Mouse (Mus musculus): Measurements from ENCODE around the gene Tedc1.

Gene Tedc1

DNA sequence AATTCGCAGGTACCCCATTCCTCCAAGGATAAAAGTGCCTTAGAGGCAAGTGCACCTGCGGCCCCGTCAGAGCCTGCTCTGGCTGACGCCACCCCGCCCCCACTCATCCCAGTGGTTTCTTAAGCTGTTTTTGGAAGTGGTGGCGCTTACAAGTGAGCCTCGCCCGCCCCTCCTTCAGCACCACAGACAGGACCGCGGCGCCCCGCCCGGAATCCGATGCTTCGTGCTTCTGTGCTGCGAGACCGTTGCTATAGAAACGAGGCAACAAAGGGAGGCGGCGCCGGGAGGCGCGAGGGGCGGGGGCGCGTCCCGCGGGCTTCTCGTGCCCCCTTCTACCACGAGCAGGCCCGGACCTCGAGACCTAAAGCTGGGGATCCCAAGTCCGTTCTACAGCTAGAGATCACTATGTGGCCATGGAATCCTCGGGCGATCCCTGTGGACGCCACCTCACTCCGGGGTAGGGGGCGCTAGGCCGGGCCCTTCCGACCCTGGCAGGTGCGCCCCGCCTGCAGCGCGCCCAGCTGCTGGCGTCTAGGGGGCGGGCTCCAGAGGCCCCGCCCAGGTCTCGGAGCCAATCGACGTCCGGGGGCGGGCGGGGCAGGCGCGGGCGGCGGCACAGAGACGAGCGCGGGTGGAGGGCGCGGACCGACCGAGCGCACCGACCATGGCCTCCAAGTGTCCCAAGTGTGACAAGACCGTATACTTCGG lies 16.2 kb upstream of the Tedc1 start, which contains the start of gene Crip2:
Gene Crip2 (plus strand): TSS at position 329 of the 708 bp plus-strand sequence.
- DNase-seq, result peak; percentile 72 to 83

DNA sequence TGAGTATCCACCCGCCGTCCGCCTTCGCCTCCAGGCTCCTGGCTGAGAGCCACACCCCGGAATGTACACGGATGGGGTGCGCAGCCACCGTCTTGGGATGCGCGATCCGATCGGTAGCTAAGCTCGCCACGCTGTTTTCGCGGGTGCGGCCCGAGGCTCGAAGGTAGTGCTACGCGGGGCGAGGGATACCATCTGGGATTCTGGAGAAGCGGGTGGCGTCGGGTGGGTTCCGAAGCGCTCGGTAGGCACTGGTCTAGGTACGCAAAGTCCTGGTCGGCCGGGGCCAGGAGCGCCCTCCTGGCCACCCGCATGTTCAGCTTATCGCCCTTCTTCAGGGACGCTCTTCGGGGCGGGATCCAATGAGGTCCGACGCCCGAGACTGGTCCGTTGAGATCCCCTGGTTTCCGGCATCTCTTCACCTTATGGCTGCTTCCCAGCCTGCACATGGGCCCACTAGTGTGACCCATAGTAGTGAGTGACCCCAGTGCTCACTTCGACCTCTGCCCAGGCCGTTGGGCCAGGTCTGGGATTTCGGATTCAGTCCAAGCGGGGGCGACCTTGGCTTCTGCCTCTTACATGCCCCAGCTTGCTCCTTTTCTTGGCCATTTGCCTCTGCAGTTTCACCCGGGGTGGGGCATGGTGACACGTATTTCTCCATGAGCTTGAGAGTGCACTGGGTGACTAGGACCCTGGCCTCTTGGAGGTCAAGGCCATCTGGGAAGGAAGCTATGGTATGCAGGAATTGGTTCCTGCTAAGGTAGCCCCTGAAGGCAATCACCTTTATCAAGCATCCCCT lies 15.4 kb upstream of the Tedc1 start:
- DNase-seq, result no peak

DNA sequence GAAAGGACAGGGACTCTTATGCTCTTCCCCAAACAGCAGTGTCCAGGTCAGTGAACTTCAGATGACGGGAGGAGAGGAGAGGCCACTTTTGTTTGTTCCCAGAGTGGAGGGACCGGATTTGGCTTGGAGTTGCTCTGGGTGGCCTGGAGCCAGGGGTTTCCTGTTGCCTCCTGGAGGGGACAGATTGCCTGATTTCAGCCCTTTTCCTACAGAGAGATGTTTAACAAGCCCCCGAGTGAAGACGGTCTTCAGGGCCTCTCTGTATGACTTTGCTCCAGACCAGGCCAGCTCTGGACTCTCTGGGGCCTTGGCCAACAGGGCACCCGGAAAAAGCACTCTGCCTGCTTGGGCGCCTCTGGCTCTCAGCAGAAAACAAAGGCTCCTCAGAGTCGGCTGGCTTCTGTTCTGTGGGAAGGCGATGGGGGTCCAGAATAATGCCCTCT lies 14.7 kb upstream of the Tedc1 start:
- no peak for DNase-seq

DNA sequence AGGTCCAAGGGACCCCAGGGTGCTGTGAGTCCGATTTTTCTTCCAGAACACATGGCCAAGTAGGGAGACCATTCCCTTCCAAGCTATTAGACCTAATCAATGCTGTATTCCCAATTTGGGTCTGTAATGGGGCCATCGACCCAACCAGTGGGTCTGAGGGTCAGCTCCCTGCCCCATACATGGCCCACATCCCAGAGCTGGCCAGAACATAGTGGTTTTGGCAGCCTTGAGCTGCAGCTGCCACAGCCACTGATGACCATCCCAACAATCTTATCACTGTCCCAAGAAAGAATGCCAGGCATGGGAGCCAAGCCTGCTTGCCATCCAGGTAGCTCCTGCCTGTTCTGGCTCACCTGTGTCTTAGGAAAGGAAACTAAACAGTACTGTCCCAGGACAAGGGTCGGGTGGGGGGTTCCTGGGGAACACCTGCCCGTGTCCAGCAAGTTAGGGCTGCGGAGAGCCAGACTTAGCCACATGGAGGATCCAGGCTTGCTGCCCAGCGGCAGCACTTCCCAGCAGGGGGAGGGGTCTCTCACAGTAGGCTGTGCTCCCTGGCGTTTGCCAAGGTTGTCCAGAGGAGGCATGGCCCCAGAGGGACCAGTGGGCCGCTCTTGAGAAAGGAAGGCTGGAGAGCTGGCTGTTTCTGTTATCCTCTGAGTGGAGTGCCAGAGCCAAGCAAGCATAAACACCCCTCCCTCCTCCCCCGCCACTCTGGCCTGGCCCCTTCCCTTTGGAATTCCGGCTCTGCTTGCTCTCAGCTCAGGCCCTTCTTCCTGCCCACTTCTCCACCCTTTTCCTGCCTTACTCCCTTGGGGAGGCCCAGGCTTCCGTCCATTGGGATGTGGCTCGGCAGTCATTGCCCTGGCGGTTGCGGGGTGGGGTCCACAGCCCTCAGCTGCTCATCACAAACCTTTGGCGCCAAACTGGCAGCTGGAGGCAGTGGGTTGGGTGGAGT lies 13.9 kb upstream of the Tedc1 start:
- no peak for DNase-seq

DNA sequence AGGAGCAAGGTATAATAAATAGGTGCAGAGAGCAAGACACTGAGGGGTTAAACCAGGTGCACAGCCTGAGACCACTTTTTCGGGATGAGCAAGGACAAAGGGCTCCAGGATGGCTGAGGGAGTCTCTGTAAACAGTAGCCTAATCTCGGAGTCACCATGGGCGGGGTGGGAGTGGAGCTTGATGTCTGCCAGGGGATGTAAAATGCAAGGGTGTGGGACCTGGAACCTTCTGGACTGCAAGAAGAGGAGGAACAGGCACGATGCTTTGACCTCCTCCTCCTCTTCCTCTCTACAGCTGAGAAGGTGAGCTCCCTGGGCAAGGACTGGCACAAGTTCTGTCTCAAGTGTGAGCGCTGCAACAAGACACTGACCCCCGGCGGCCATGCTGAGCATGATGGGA lies 13.1 kb upstream of the Tedc1 start:
- no peak for DNase-seq

DNA sequence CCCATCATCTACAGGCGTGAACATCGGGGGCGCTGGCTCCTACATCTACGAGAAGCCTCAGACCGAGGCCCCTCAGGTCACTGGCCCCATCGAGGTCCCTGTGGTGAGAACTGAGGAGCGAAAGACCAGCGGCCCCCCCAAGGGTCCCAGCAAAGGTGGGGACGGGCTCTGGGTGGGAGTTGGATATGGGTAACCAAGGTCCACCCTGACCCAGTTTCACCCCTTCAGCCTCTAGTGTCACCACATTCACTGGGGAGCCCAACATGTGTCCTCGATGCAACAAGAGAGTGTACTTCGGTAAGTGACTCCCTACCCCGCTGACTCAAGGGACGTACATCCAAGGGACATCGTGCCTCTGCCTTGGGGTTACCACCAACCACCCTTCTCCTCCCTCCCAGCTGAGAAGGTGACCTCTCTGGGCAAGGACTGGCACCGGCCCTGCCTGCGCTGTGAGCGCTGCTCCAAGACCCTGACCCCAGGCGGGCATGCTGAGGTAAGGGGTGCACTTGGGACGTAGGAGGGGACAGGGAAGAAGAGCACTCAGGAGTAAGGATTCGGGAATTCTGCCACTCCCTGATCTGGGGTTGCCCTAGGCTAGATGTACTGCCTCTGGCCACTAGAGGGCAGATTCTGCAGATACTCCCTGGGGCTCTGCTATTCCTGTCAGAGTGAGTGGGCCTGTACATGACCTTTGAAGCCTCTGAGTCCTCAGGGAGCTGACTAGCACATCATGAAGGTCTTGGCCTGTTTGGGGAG lies 12.0 kb upstream of the Tedc1 start:
- DNase-seq, result peak in 1 of 2 experiments; percentile 58

DNA sequence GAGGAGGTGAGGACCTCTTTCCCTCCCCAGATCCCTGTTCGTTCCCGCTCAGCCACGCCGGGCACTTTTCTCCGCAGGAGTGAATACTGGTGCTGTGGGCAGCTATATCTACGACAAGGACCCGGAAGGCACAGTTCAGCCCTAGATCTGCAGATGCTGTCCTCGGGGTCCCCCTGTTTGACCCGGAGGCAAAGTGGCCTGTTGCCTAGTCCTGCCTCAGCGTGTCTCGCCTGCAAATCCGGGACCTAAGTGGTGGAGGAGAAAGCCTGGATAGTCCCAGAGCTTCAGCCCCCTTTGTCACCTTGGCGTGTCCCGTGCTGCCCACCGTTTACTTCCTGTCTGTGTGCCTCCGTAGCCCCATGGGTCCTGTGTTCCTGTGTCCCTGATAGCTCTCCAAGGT lies 11.3 kb upstream of the Tedc1 start:
- DNase-seq, result no peak

DNA sequence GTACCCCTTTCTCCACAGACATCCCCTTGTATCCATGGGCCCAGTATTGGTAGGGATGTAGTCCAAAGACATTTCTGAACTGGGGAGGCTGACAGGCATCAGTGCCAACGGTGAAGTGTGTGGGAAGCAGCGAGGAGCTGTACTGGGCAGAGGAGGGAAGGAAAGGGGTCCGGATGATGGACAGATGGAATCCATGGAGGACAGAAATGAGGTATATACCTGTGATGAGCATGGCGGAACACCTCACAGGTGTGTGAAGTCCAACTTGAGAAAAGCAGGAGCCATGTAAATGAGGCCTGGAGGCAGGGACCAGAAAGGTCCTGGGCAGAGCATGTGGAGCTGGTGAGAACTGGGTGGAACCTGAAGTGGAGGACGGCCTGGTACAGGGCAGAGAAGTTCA lies 10.6 kb upstream of the Tedc1 start:
- DNase-seq, result no peak

DNA sequence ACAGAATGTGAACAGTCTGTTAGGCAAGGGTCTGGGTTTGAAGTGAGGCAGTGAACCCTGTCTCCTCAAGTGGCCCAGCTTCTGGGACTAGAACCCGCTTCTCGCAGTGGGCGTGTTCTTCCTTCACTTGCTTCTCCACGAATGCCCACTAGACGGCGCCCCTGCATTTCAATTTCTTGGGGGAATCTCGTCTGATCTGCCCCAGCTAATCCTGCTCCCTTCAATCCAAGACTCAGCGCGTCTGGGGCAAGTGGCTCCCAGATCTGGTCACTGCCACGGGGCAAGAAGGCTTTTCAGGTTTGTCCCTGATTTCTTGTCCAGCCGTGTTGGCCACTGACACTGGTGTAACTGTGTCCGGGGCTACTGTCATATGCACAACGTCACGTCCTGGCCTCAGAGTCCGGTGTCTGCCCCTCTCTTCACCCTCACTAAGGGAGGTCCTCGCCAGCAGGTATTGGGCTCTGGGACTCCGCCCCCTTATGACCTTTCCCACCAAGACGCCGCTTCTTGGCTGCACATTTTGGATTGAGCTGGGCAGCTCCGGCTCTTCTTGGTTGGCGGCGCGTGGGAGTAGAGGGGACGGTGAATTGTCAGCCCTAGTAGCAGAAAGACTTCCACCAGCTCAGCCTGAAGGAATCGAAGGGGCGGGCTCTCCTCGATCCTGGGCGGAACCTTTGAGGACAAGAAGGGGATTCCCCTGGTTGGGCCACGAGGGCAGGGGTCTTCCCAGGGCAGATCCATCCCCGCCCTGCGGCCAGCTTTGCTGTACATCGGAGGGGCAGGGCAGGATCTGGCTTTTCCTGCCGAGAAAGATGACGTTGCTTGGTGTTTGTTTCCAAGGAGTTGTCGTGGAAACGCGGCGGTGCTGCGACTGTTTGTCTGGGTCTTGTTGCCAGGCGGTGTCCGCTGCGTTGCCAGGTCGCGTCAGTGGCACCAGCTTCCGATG lies 9.8 kb upstream of the Tedc1 start, which contains the start of gene Crip1:
Gene Crip1 (plus strand): TSS at position 205 of the 946 bp plus-strand sequence.
- DNase-seq, result peak; percentile 82 to 93

DNA sequence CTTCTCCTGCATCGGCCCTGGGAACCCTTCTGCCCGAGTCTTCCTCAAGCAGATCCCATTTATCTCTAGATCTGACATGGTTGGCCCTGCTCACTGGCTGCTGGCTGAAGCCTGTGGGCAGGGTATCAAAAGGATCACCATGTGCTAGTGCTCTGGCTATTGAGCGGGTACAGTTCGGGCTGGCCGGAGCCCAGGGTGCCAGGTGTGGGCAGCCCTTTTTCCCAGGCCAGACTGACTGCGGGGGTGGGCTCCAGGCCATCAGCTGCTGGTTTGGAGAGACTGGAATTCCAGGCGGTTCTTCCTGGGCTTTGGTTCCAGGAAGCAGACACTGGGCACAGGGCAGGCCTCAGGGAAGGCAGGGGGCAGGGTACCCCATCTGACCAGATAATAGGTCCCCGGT lies 8.7 kb upstream of the Tedc1 start:
- DNase-seq, result no peak

DNA sequence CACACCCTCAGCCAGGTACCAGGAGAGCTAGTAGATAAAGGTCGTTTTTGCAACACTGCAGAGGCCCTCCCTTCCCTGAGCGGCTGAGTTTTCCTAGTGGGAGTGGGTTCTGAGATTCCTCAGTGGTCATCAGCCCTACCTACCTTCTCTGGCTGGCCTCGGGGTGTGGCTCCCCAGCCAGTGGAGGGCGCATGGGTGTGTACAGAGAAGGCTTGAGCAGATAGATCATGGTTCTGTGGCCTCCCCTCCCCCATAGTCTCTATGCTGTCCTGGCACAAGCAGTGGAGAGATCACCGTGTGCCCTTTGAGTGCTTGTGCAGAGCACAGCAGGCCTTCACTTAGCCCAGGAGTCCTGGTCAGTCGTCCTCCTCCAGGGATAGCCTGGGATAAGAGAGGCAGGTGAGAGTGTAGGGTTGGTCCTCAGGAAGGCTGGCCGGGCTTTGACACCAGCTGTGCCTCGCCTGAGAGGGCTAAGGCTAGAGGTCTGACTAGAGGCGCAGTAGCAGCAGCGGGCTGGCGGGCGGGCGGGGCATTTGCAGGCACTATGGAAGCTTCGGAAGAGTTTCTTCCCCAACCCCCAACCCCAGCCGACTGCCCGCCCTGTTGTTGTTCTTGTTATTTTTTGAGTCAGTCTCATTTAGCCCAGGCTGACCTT lies 7.7 kb upstream of the Tedc1 start:
- peak in 1 of 2 experiments; percentile 62 for DNase-seq

DNA sequence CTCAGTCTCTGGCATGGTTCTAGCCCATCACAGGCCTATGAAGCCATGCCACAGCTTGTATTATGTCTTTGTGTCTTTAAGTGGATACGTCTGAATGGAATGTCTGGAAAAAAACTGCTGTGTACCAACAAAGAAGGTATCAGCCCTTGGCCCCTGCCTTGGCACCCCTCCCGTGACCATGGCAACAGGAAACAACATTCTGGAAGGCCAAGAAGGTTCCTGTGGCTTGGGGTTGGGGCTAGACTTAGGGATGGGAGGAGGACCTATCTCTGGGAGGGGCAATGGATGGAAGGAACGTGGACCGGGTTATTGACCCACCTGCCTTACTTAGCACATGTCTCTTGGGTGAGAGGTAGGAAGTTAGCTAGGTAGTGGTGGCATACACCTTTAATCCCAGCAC lies 6.9 kb upstream of the Tedc1 start:
- DNase-seq, result no peak

DNA sequence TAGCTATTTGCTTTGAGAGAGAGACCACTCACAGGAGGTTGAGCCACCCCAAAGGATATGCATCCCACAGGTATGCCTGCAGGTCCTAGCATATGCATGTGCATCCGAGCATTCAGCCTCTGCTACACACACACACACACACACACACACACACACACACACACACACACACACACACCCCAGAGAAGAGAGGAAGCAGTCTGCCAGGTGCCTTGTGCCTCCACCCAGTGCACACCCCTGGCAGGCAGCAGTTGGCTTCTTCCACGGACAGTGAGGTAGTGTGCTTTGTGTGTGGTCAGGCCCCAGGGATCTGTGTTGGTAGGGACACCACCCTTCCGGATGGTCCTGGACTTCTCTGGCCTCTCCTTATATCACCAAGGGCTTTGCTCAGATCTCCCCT lies 6.3 kb upstream of the Tedc1 start:
- peak in 1 of 2 experiments; percentile 33 for DNase-seq

DNA sequence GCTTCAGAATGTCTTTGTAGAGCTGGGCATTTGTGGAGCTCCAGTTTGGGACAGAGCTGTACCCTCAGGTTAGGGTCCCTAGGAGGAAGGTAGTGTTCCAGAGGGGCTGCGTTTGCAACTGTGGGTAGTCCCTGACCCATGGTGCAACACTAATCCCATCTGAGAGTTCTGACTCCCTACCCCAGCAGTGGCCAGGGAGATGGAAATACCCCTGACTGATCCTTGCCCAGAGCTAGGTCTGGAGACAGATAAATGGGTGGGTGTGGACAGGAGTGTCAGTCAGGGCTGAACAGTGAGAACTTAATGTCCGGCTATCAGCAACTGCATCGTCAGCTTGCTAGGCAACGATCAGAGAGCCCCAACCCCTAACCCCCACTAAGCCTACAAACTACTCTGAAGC lies 5.6 kb upstream of the Tedc1 start:
- no peak for DNase-seq

DNA sequence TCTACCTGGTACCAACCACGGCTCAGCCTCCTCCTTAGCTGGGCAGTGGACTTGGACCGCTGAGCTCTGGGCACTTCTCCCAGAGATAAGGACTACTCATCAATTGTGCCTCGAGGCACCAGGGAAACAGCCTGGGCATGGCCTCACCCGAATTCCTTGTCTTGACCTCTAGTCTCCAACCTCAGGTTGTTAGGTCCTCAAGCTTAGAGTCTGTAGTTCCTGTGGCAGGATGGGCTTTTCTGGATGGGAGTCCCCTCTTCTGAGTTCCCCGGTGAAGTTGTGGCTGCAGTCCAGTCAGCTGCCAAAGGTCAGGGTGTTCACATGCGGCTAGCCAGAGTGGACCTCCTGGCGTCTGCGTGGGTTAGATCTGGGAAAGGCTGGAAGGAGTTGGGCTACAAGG lies 5.2 kb upstream of the Tedc1 start:
- DNase-seq, result no peak

DNA sequence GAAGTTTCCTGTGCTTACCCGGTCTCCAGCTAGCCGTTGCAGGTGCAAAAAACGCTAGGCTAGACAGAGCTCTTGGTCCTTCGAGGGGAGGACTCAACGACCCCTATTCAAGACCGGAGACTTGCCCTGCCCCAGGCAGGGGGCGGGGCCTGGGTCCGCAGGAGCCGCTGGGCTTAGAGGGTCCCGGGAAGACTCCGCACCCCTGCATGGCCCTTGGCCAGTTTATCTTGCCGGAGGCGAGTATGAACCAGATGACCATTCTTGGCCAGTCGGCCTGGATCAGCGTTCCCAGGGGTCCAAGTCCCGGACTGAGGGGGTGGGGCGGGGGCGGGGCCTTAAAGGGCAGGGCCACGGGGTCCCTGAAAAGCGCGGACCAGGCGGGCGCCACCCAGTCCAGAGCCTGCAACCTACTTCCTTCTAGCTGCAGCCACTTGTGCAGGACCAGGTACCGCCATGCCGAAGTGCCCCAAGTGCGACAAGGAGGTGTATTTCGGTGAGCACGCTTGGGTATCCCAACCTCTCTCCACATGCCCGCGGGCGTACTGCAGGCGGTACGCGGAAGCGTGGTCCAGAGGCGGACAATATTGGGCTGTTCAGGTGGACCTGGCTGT lies 4.5 kb upstream of the Tedc1 start:
- DNase-seq, result peak; percentile 66 to 73

DNA sequence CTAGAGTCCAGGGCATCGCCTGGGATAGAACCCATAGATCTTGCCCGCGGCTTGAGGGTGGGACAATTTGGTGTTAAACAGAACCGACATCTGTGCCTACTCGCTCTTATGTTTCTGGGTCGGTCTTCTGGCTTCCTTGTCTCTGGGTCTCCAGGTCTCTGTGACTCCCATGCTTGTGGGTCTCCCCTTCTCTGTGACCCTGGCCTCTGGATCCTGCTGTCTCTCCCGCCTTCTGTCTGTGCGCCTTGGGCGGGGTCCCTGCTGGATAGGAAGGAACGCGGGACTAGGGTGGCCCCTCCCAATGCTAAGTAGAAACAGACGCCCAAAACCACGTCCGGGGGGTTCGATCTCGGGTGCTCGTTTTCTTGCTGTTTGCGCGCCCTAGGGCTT lies 4.0 kb upstream of the Tedc1 start:
- DNase-seq, result peak in 1 of 2 experiments; percentile 53

DNA sequence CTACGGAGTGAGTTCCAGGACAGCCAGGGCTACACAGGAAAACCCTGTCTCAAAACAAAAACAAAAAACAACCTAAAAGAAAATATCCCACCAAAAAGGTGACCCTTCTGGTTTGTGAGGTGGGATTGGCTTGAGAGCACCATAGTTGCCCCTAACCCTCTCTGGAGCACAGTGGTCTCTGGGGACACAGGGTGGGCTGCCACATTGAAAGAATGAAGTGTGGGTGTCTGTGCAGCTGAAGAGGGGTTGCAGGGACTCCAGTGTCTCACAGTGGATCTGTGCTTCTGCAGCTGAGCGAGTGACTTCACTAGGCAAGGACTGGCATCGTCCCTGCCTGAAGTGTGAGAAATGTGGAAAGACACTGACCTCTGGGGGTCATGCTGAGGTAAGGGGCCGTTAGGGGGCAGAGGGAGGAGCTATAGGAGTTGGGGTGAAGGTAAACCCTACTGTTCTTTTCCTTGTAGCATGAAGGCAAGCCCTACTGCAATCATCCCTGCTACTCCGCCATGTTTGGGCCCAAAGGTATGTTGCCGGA lies 3.2 kb upstream of the Tedc1 start:
- no peak for DNase-seq

DNA sequence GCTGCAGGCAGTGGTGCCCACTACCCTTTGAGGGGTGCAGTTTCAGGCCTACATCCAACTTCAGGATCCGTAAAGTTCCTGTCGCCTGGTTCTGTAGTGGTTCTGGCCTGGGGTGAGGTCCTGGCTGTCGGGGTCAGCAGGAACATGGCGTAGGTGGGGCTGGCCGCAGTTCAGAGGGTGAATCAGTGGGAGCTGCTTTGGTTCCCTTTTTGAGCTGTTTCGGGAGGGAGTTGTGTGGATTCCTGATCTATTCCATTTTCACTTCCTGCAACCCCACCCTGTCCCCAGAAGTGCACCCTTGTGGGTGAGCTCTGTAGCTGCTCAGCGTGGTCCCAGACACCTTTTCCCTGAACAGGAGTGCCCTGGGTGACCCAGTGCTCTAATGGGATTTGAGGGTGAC lies 2.2 kb upstream of the Tedc1 start:
- no peak for DNase-seq

DNA sequence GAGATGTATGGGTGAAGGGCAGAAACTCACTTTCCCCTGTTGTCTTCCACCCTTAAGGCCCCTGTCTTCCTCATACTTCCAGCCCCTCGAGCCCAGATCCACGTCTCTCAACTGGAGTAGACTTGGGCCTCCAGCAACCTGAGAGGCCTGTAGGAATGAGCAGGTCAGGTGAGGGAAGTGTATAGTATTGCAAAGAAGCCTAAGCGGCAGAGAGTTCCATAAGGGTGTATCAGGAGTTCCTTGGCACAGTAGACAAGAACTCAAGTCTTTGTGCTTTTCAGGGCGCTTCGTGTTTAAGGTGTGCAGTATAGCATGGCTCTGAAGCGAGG lies 1.5 kb upstream of the Tedc1 start:
- DNase-seq, result no peak

Measured in spleen, adult 18-20 months (tissue).